Mouse (Mus musculus) neutrophil, adult 83 days (primary cell): Measurements from ENCODE around the gene Fgg. TPM values are rescaled to one million over a fixed set of nuclear protein-coding genes. Genes with fewer than 3 reads are reported as not detected.

Experiments used
- total RNA-seq, 2 experiments: library from RNA; stranded (reverse); gene quantifications; one replicate each; pipeline ENCODE4 v1.2.4; 2023

The Fgg gene
- total RNA-seq, result not detected

GRCm38 (mm10) chr3:83007557-83007956, at the start of gene Fgg:
Gene Fgg, plus strand, starts transcription at chr3:83007724.

DNA sequence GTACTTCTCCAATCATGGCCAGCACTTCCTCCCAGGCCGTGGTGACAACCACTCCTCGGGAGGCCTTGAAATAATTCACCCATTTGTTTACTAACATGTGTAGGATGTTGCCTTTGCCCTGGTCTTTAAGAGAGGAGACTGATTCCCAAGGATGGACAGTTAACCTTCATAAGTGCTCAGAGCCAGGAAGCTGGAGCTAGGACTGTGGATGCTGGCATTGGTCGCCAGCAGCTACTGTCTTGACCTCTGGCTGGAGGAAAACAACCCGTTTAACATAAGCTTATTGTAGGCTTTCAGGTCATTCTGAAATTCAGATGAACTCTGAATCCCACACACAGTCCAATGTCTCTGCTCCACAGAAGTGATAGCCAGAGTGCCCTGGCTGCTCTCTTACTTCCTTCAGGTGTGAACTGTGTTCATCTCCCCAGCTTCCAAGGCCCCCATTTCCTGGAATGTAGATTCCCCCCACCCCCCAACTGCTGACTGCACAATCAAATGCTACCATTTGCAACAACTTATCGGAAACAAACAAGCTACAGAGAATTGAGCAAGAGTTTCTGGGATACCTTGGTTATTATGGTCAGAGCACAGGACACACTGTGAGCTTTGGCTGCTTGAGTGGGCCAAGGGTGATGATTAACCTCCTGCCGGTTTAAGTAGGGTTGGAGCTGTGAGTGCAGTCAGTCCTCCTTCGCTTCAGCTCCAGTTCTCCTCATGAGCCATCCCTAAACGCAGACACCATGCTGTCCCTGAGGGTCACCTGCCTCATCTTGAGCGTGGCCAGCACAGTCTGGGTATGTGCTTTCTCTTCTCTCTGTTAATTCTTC, 18.2 kb downstream of the Fgg start, which contains the start of gene Fga:
Fga (plus strand) TSS at position 602 of the 827 bp plus-strand sequence.

DNA sequence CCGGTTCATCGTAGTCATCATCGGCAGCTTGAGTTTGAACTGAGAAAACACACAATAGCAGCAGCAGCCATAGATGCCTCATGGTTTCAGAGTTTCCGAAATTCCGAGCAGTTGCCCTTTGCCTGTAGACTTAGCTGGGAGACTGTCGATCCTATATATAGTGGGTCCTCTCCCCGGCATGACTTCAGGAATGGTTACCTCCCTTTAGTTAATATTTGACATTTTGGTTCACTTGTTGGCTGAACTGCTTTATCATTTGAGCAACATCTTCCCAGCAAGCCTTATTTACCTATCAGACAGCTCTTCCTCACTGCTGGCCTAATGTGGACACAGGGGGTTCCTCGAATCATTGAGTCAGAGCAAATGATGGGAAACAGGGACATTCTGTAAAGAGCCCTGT, 42.2 kb downstream of the Fgg start, which contains the start of gene Fgb:
Fgb (minus strand) TSS at position 184 of the 400 bp plus-strand sequence.

GRCm38 (mm10) chr3:83055281-83056038, 47.9 kb downstream of the Fgg start, which contains the start of gene Plrg1:
Gene Plrg1, plus strand, starts transcription at chr3:83055522.

Other genes with a start within 250 kb of the Fgg start
- not detected for gene Rbm46, start 131.2 kb upstream of the Fgg start, total RNA-seq
- not detected for gene Lrat, start 103.8 kb upstream of the Fgg start, total RNA-seq
- not detected for gene Fga, start 18.4 kb downstream of the Fgg start, total RNA-seq
- gene Fgb, start 42.1 kb downstream of the Fgg start, total RNA-seq, result not detected
- 10 to 100 TPM; 35.6 to 40.9 TPM for gene Plrg1, start 47.8 kb downstream of the Fgg start, total RNA-seq
- not detected for gene Dchs2, start 120.2 kb downstream of the Fgg start, total RNA-seq